ENCODE assay signal across 22 mouse cellular contexts in genomic region chr13:52162676-52163075, GRCm38 (mm10).
"Had no signal": no experiment of that assay in that cellular context is flagged by ENCODE, and none has a peak within 500 bp of the region (broad histone marks: within the 10 kb centered on the region; RNA-seq: fewer than 3 reads in every experiment).

No protein-coding gene starts in this region.

- H3K4me1 ChIP-seq: heart, embryonic 10.5 days; heart, embryonic 12.5 days; hindbrain, embryonic 10.5 days; hindbrain, embryonic 12.5 days; intestine, embryonic 15.5 days; limb, embryonic 10.5 days; limb, embryonic 12.5 days; liver, embryonic 13.5 days had no signal

- H3K9me3 ChIP-seq: heart, embryonic 10.5 days; heart, embryonic 12.5 days; hindbrain, embryonic 10.5 days; hindbrain, embryonic 12.5 days; intestine, embryonic 15.5 days; limb, embryonic 10.5 days; limb, embryonic 12.5 days; liver, embryonic 13.5 days had no signal

- H3K4me3 ChIP-seq: heart, embryonic 10.5 days; heart, embryonic 12.5 days; hindbrain, embryonic 10.5 days; hindbrain, embryonic 12.5 days; intestine, embryonic 15.5 days; layer of hippocampus, adult 2 months; left cerebral cortex, adult 2 months; limb, embryonic 10.5 days; limb, embryonic 12.5 days; liver, embryonic 13.5 days had no signal

- H3K36me3 ChIP-seq: heart, embryonic 10.5 days; heart, embryonic 12.5 days; hindbrain, embryonic 10.5 days; hindbrain, embryonic 12.5 days; intestine, embryonic 15.5 days; limb, embryonic 10.5 days; limb, embryonic 12.5 days; liver, embryonic 13.5 days had no signal

- H3K4me2 ChIP-seq: heart, embryonic 12.5 days; hindbrain, embryonic 12.5 days; hindbrain, embryonic 14.5 days; intestine, embryonic 15.5 days; limb, embryonic 12.5 days; liver, embryonic 11.5 days; liver, embryonic 13.5 days had no signal

- H3K27me3 ChIP-seq: heart, embryonic 12.5 days; hindbrain, embryonic 12.5 days; intestine, embryonic 15.5 days; limb, embryonic 12.5 days; liver, embryonic 13.5 days had no signal

- H3K27ac ChIP-seq: heart, embryonic 10.5 days; hindbrain, embryonic 10.5 days; hindbrain, embryonic 12.5 days; hindbrain, embryonic 14.5 days; intestine, embryonic 15.5 days; layer of hippocampus, adult 2 months; left cerebral cortex, adult 2 months; limb, embryonic 10.5 days; limb, embryonic 12.5 days; liver, embryonic 13.5 days had no signal

- H3K9ac ChIP-seq: heart, embryonic 12.5 days; hindbrain, embryonic 12.5 days; hindbrain, embryonic 14.5 days; intestine, embryonic 15.5 days; limb, embryonic 12.5 days; liver, embryonic 13.5 days had no signal

- DNase-seq: gastrocnemius, postnatal 36 days; heart, adult 11 months; heart, postnatal 10 days; heart, postnatal 4 days; kidney, adult 18-20 months; kidney, adult 8-10 months; kidney, postnatal 10 days; kidney, postnatal 25 days; kidney, postnatal 4 days; liver; liver, embryonic 13.5 days had no signal
